In the genomic region with DNA sequence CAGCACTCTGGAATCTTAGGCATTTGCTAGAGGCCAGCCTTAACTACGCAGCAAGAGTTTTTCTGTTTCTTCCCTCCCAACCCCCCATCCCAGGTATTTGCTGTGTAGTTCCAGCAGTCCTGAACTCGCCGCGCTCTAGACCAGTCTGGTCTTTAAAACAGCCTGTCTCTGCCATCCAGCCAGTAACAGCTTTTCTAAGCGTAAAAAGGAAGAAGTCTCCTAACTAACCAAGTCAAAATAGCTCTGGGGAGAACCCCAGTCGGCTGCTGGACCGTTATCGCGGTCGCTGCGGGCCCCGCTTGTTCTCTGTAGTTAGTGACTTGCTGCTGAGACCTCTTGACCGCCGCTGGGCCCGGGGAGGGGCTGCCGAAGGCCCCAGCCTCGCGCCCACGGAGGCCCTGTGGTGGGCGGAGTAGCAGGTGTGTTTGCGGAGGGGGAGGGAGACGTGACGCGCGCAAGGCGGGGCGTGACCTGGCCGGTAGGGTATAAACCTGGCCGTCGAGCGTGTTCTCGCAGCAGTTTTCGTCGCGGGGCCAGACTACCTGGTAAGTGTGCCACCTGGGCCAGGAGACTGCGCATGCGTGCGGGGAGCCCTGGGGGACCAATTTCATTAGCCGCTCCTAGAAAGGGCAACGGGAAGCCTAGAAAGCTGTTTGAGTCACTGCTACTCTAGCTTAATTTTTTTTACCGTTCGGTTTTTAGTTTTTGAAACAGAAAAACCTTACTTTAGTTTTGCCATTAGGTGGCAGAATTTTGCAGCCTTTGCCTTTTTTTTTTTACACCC, we compare ENCODE assay signal across 8 mouse cellular contexts. TPM values are rescaled to one million over a fixed set of nuclear protein-coding genes. Genes with fewer than 3 reads are reported as not detected.
A peak's percentile ranks its signal among the peaks of the same experiment; 100 is the strongest.
DNase-seq lines count a peak whose midpoint lies in the region; ATAC-seq and TF ChIP-seq lines count a peak whose summit lies in the region.

No protein-coding gene starts in this region.

- H3K4me1 ChIP-seq in hindbrain, embryonic 15.5 days (replicated peaks) = peaks cover 29% of the 10 kb centered on the region
- H3K4me1 ChIP-seq in megakaryocyte, embryonic 14.5 days = peaks cover 92% of the 10 kb centered on the region

- TF ChIP-seq CTCF in left cerebral cortex, adult 2 months (IDR thresholded peaks at IDR 0.05) = peak; percentile 32

- H3K27me3 ChIP-seq in hindbrain, embryonic 15.5 days = no peaks in the 10 kb centered on the region
- no peaks in the 10 kb centered on the region for H3K27me3 ChIP-seq in megakaryocyte, embryonic 14.5 days (replicated peaks)

- peak overlapping the region; percentile 94 for H3K4me2 ChIP-seq in hindbrain, embryonic 15.5 days

- H3K9me3 ChIP-seq in hindbrain, embryonic 15.5 days = no peaks in the 10 kb centered on the region
- no peaks in the 10 kb centered on the region for H3K9me3 ChIP-seq in megakaryocyte, embryonic 14.5 days

- WGBS in hindbrain, embryonic 15.5 days = under 1% methylated on average over 42 of the region's 42 CpGs

- H3K27ac ChIP-seq in hindbrain, embryonic 15.5 days (replicated peaks) = peak overlapping the region; percentile 35; the same call in 1 of the 2 replicates
- H3K27ac ChIP-seq in left cerebral cortex, adult 2 months = peak overlapping the region; percentile 25; the same call in 1 of the 2 replicates

- no peaks in the 10 kb centered on the region for H3K36me3 ChIP-seq in hindbrain, embryonic 15.5 days
- H3K36me3 ChIP-seq in megakaryocyte, embryonic 14.5 days (replicated peaks; ENCODE audit: low read length) = peaks cover 23% of the 10 kb centered on the region

- H3K4me3 ChIP-seq in hindbrain, embryonic 15.5 days = peak overlapping the region; percentile 44
- peak overlapping the region; percentile 63 for H3K4me3 ChIP-seq in left cerebral cortex, adult 2 months
- peak overlapping the region; percentile 98 for H3K4me3 ChIP-seq in megakaryocyte, embryonic 14.5 days (replicated peaks)

- ATAC-seq in hindbrain, embryonic 15.5 days (ENCODE audit: low FRiP score, low read depth) = peak; percentile 56; the same call in 1 of the 2 replicates

- intact Hi-C loops in left cerebral cortex, adult 2 months (cut with DNase I) = no loop called here

- DNase-seq in T-cell, adult 2 months (ENCODE audit: low spot score) = peak; percentile 88
- DNase-seq in cerebellum, postnatal 25 days = peak; percentile 91 to 95
- DNase-seq in frontal cortex, postnatal 36 days (ENCODE audit: low spot score in 2 of 2) = peak; percentile 17 to 19
- peak; percentile 35 to 55 for DNase-seq in left cerebral cortex, adult 2 months (ENCODE audit: extremely low spot score in 1 of 2, low spot score in 2 of 2)
- peak; percentile 39 to 44 for DNase-seq in right cerebral cortex, adult 2 months (ENCODE audit: low spot score in 2 of 2)
- peak; percentile 76 for DNase-seq in urinary bladder, postnatal 25 days (ENCODE audit: low spot score)

- H3K9ac ChIP-seq in hindbrain, embryonic 15.5 days = peak overlapping the region; percentile 47

RNA-seq across cellular contexts. Expression of a gene that starts 5.8 kb away (rescaled TPM):
- polyA plus RNA-seq in hindbrain, embryonic 15.5 days (2015; fragmentation: Nextera tagmentation; extraction: Ambion mirVana) = 95.6 and 103 TPM in 2 replicates
- total RNA-seq in left cerebral cortex, adult 2 months (2021) = 10 to 100 TPM; 83.6 to 98.8 TPM
- polyA plus RNA-seq in megakaryocyte, embryonic 14.5 days (2012; ENCODE audit: insufficient read depth, low replicate concordance) = 2.9 and 6.8 TPM in 2 replicates

RNA-seq across cellular contexts. Expression of a gene that starts 23.6 kb away (rescaled TPM):
- not detected in 2 replicates for polyA plus RNA-seq in hindbrain, embryonic 15.5 days (2015; fragmentation: Nextera tagmentation; extraction: Ambion mirVana)
- total RNA-seq in left cerebral cortex, adult 2 months (2021) = not detected
- polyA plus RNA-seq in megakaryocyte, embryonic 14.5 days (2012; ENCODE audit: insufficient read depth, low replicate concordance) = not detected in 2 replicates

RNA-seq across cellular contexts. Expression of a gene that starts 36.2 kb away (rescaled TPM):
- polyA plus RNA-seq in hindbrain, embryonic 15.5 days (2015; fragmentation: Nextera tagmentation; extraction: Ambion mirVana) = 225 and 227 TPM in 2 replicates
- 10 to 100 TPM; 56.1 to 75.8 TPM for total RNA-seq in left cerebral cortex, adult 2 months (2021)
- 55.0 and 266 TPM in 2 replicates for polyA plus RNA-seq in megakaryocyte, embryonic 14.5 days (2012; ENCODE audit: insufficient read depth, low replicate concordance)

RNA-seq across cellular contexts. Expression of a gene that starts 36.3 kb away (rescaled TPM):
- 31.0 and 34.6 TPM in 2 replicates for polyA plus RNA-seq in hindbrain, embryonic 15.5 days (2015; fragmentation: Nextera tagmentation; extraction: Ambion mirVana)
- total RNA-seq in left cerebral cortex, adult 2 months (2021) = 10 to 100 TPM; 42.5 to 42.8 TPM
- polyA plus RNA-seq in megakaryocyte, embryonic 14.5 days (2012; ENCODE audit: insufficient read depth, low replicate concordance) = 1.1 and 4.6 TPM in 2 replicates

Comparison
In these comparisons a context has a peak if more than half of its experiments do, and no peak if none do; other contexts are left out.
1. Peak in every context shown above with its lines: DNase-seq, ATAC-seq, H3K4me3 ChIP-seq and H3K27ac ChIP-seq.
2. DNase-seq: peak in every context shown above with its lines; median percentile 93 in cerebellum, postnatal 25 days; 88 in T-cell, adult 2 months; 76 in urinary bladder, postnatal 25 days; 45 in left cerebral cortex, adult 2 months; 42 in right cerebral cortex, adult 2 months; 18 in frontal cortex, postnatal 36 days.
3. H3K4me3 ChIP-seq: peak in every context shown above with its lines; median percentile 98 in megakaryocyte, embryonic 14.5 days; 63 in left cerebral cortex, adult 2 months; 44 in hindbrain, embryonic 15.5 days.
4. RNA of a gene that starts 5.8 kb away (polyA plus RNA-seq): 95.6 to 103 TPM in hindbrain, embryonic 15.5 days; 2.9 to 6.8 TPM in megakaryocyte, embryonic 14.5 days; every median in the first group is over 10 times any median in the second.